In the genomic region with DNA sequence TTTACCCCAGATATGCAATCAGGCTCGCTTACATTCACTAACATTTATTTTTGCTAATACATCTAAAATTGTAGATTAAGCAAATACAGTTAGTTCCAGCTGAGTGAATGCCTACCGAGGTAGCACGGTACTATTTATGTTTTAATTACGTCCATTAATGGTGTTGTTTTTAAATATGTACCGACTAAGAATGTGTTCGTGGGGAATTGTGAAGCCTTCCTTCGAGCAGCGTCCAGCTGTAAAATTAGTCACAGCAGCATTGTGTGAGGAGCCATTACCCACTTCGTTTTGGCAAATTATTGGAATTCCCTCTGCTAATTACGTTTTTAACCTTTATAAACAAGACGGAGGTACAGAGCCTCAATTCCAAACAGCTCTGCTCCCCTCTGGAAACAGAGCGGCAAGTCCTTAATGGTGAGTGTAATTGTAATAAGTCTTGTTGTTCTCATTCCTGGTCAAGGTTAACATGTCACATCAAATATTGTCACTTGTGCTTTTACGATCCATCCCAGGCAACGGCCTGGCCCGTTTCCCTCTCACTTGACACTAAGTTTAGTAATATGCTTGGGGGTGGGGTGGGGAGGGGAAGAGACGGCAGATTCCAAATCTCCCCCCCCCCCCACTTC, we compare ENCODE assay signal across 13 mouse cellular contexts.
DNase-seq lines count a peak whose midpoint lies in the region; ATAC-seq and TF ChIP-seq lines count a peak whose summit lies in the region.
"Had no signal": no experiment of that assay in that cellular context is flagged by ENCODE, and none has a peak within 500 bp of the region (broad histone marks: within the 10 kb centered on the region; RNA-seq: fewer than 3 reads in every experiment).

No protein-coding gene starts in this region.

- no peak overlapping the region for H3K4me3 ChIP-seq in intestine, embryonic 16.5 days (ENCODE audit: low read length)
- H3K4me3 ChIP-seq in intestine, postnatal 0 days (ENCODE audit: low read depth, low read length): no peak overlapping the region
- H3K4me3 ChIP-seq in neural tube, embryonic 14.5 days (ENCODE audit: low read depth, low read length): peak overlapping the region; percentile 2; the same call in 1 of the 2 replicates
- H3K4me3 ChIP-seq: gastrocnemius, adult 2 months; liver, embryonic 13.5 days had no signal

- no peaks in the 10 kb centered on the region for H3K4me1 ChIP-seq in intestine, embryonic 16.5 days (ENCODE audit: control insufficient read depth, insufficient read depth, low read length)
- H3K4me1 ChIP-seq in intestine, postnatal 0 days (replicated peaks; ENCODE audit: control insufficient read depth, insufficient read depth, low read length): no peaks in the 10 kb centered on the region
- H3K4me1 ChIP-seq in neural tube, embryonic 14.5 days (ENCODE audit: control insufficient read depth, insufficient read depth, low read length): peaks cover 2% of the 10 kb centered on the region; the same call in 1 of the 2 replicates
- H3K4me1 ChIP-seq: liver, embryonic 13.5 days had no signal

- no peaks in the 10 kb centered on the region; the same call in 1 of the 2 replicates for H3K27me3 ChIP-seq in intestine, embryonic 16.5 days (replicated peaks; ENCODE audit: control insufficient read depth, insufficient read depth, low read length)
- H3K27me3 ChIP-seq in intestine, postnatal 0 days (replicated peaks; ENCODE audit: control insufficient read depth, insufficient read depth, low read length): no peaks in the 10 kb centered on the region; the same call in 1 of the 2 replicates
- H3K27me3 ChIP-seq in neural tube, embryonic 14.5 days (ENCODE audit: control insufficient read depth, insufficient read depth, low read length): no peaks in the 10 kb centered on the region
- H3K27me3 ChIP-seq: liver, embryonic 13.5 days had no signal

- 0 out of 2 replicates have a peak overlapping the region, but pooled peaks have one; percentile 8 for H3K4me2 ChIP-seq in intestine, embryonic 16.5 days (ENCODE audit: low read depth, low read length)
- no peak overlapping the region for H3K4me2 ChIP-seq in intestine, postnatal 0 days (replicated peaks; ENCODE audit: low read depth)
- peak overlapping the region; percentile 35 for H3K4me2 ChIP-seq in neural tube, embryonic 14.5 days (ENCODE audit: low read depth, low read length)
- H3K4me2 ChIP-seq: liver, embryonic 13.5 days had no signal

- H3K27ac ChIP-seq in intestine, embryonic 16.5 days (ENCODE audit: low read length): no peak overlapping the region
- no peak overlapping the region for H3K27ac ChIP-seq in intestine, postnatal 0 days (ENCODE audit: low read depth, low read length)
- no peak overlapping the region for H3K27ac ChIP-seq in neural tube, embryonic 14.5 days (ENCODE audit: low read depth, low read length)
- H3K27ac ChIP-seq: gastrocnemius, adult 2 months; liver, embryonic 13.5 days; stomach, postnatal 0 days had no signal

- 35% methylated on average over 16 of the region's 16 CpGs for WGBS in intestine, embryonic 16.5 days
- WGBS in intestine, postnatal 0 days: 40% methylated on average over 16 of the region's 16 CpGs
- WGBS in neural tube, embryonic 14.5 days: 17% methylated on average over 16 of the region's 16 CpGs

- no peaks in the 10 kb centered on the region for H3K9me3 ChIP-seq in intestine, embryonic 16.5 days (ENCODE audit: control insufficient read depth, low read length)
- no peaks in the 10 kb centered on the region for H3K9me3 ChIP-seq in intestine, postnatal 0 days (ENCODE audit: control insufficient read depth)
- no peaks in the 10 kb centered on the region for H3K9me3 ChIP-seq in neural tube, embryonic 14.5 days (ENCODE audit: control insufficient read depth, low read length)
- H3K9me3 ChIP-seq: liver, embryonic 13.5 days had no signal

- no peak for TF ChIP-seq CTCF in intestine, postnatal 0 days (IDR thresholded peaks at IDR 0.05; ENCODE audit: low read depth)

- H3K9ac ChIP-seq in intestine, embryonic 16.5 days (ENCODE audit: low read depth, low read length): no peak overlapping the region
- H3K9ac ChIP-seq in intestine, postnatal 0 days (ENCODE audit: low read depth, low read length): no peak overlapping the region
- H3K9ac ChIP-seq in neural tube, embryonic 14.5 days (replicated peaks; ENCODE audit: low read depth, low read length): no peak overlapping the region
- H3K9ac ChIP-seq: liver, embryonic 13.5 days had no signal

- H3K36me3 ChIP-seq in intestine, embryonic 16.5 days (ENCODE audit: control insufficient read depth, insufficient read depth, low read length): no peaks in the 10 kb centered on the region
- H3K36me3 ChIP-seq in intestine, postnatal 0 days (ENCODE audit: control insufficient read depth, insufficient read depth): no peaks in the 10 kb centered on the region
- no peaks in the 10 kb centered on the region for H3K36me3 ChIP-seq in neural tube, embryonic 14.5 days (ENCODE audit: control insufficient read depth, insufficient read depth, low read length)
- H3K36me3 ChIP-seq: liver, embryonic 13.5 days had no signal

- no peak for ATAC-seq in cerebellum, adult (ENCODE audit: insufficient number of reproducible peaks, low FRiP score, low TSS enrichment)
- no peak for ATAC-seq in intestine, embryonic 16.5 days
- ATAC-seq in intestine, postnatal 0 days: no peak
- peak; percentile 47 for ATAC-seq in neural tube, embryonic 14.5 days (ENCODE audit: low read depth)
- ATAC-seq: inflammation-experienced regulatory T-cells, adult 6 months had no signal

- DNase-seq in cerebellum, adult 9-11 months: peak; percentile 6
- DNase-seq in forelimb bud, embryonic 11.5 days (ENCODE audit: low read depth, low spot score): peak; percentile 33
- no peak for DNase-seq in right cerebral cortex, postnatal 25 days
- no peak for DNase-seq in frontal cortex, postnatal 25 days (ENCODE audit: low spot score in 2 of 2)
- DNase-seq: cerebellum, postnatal 36 days; gastrocnemius, adult 2 months; liver, embryonic 13.5 days had no signal

Comparison
In these comparisons a context has a peak if more than half of its experiments do, and no peak if none do; other contexts are left out.
1. DNase-seq: peak in cerebellum, adult 9-11 months (single experiment) and forelimb bud, embryonic 11.5 days (single experiment); none in right cerebral cortex, postnatal 25 days (single experiment) and frontal cortex, postnatal 25 days (0 of 2).